Mouse (Mus musculus): ENCODE data around the gene Sult1d1.
"Not testable (repeated sequence)": the region's sequence is repeated elsewhere in the genome, so short reads cannot be mapped to it uniquely, and the experiment has no call there.

The Sult1d1 gene

DNA sequence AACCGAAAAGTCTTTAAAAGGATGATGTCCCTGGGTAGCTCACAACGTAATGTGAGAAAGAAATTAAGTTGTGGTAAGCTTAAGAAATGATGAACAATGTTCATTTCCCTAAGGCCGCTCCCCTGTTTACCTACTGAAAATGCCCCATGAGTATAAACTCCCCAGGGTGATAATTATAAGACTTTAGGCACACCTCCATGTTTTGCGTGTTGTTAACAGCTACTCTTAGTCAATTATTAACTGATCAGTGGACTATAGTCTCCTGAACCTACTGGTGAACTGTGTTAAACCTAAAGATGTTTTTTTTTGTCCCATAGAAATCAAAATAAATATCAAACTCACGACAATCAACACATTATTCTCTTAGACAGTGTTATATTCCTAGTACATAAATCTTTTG lies at the start of gene Sult1d1:
TSS of gene Sult1d1 (minus strand) at position 183 of the 400 bp plus-strand sequence.
- no peak for DNase-seq (ENCODE audit: low read depth, low spot score)

GRCm38 (mm10) chr5:87615128-87615390 lies 46.2 kb upstream of the Sult1d1 start:
- no peak for DNase-seq (ENCODE audit: low read depth, low spot score)

GRCm38 (mm10) chr5:87614364-87615127 lies 45.7 kb upstream of the Sult1d1 start:
- DNase-seq (ENCODE audit: low read depth, low spot score), result no peak

DNA sequence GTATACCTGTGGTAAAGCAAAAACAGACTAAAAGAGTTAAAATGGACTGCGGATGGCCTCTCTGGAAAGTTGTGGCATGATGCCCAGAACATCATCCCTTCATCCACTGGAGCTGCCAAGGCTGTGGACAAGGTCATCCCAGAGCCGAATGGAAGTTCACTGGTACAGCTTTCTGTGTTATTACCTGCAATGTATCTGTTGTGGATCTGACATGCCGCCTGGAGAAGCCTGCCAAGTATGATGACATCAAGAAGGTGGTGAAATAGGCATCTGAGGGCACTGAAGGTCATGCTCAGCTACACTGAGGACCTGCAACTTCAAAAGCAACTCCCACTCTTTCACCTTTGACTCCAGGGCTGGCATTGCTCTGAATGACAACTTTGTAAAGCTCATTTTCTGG lies 32.2 kb upstream of the Sult1d1 start:
- DNase-seq (ENCODE audit: low read depth, low spot score), result no peak

DNA sequence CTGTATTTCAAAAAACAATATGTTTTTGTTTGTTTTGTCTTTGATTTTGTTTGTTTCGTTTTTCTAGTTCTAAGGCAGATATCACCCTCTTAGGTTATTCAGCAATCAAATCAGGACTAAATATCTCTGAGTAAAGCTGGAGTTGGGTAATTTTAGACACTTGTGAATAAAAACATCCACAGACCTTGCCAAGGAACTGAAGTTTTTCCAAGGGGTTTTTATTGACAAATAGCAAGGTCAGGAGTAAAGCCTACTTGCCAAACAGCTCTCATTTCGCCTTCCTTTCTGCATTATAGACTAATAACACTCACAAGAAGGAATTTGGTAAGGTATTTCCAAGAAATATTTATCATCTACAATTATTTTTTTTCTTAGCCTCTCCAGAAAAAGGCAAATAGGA lies 29.1 kb upstream of the Sult1d1 start:
- no peak for DNase-seq (ENCODE audit: low read depth, low spot score)

GRCm38 (mm10) chr5:87591494-87591893 lies 22.7 kb upstream of the Sult1d1 start, which contains the start of gene Sult1e1:
Gene Sult1e1 (minus strand): TSS chr5:87591594.
- DNase-seq (ENCODE audit: low read depth, low spot score), result no peak

GRCm38 (mm10) chr5:87589916-87590315 lies 21.1 kb upstream of the Sult1d1 start:
- DNase-seq (ENCODE audit: low read depth, low spot score), result no peak

DNA sequence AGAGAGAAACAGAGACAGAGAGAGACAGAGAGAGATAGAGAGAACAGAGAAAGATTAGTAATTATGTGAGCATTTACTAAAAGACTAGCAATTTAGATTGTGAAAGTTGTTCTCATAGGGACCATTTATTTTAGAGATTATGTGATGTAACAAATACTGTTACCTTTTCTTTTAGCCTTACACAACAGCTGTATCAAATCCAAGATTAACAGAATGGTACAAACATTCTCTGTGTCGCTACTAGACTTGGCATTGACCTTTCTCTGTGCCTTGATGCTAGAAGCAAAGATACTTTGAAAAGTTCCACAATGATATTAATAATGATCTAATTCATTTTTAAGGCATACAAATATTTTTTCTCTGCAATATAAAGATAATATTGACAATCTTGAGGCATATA lies 11.6 kb upstream of the Sult1d1 start:
- no peak for DNase-seq (ENCODE audit: low read depth, low spot score)

GRCm38 (mm10) chr5:87574174-87574573 lies 5.3 kb upstream of the Sult1d1 start:
- no peak for DNase-seq (ENCODE audit: low read depth, low spot score)

DNA sequence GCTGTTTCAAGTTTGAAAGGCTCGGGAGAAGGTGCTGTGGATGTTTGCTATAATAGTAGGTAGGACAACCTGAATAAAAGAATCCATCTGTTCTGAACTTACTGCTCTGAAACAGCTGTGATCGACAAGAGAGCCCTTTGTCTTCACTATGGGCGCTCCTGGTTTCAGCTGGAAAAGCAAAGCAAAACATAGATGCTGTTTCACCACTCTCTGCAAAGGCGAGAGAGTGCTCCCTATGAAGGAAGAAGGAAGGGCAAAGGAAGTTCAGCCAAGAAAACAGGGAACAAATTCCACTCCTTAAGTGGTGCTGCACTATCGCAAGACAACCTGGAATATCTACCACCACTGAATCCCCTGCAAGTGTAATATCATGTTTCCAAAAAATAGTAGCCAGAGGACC lies 4.7 kb upstream of the Sult1d1 start:
- no peak for DNase-seq (ENCODE audit: low read depth, low spot score)

DNA sequence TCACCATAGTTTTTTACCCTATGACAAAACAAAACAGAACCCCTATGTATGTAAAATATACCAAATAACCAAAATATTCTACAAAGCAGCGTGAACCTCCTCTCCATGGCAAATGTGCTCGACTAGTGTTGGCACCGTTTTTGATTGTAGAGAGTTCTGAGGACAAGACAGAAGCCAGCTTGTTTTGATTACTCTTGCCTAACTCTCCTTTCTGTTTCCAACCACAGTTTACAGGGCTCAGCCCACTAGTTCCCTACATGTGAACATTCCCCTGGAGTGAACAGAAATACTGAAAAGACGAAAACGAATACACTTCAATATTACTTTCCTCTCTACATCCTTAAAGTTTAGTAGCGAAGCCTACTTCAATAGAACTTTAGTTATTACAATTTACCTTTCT lies 4.0 kb upstream of the Sult1d1 start:
- DNase-seq (ENCODE audit: low read depth, low spot score), result no peak

DNA sequence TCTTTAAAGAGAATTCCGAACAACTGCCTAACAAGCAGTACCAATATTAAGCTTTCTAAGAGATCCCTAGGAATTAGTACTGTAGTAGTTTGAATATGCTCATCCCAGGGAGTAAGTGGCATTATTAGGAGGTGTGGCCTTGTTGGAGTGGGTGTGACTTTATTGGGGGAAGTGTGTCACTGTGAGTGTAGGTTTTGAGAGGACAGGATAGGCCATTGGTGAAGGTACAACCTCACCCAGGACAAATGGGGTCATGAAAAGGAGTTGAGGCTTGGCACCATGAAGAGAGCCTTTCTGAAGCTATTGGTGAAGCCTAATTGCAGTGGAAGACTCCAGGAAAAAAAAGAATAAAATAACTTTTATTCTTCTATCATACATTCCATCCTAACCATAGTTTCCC lies 1.5 kb downstream of the Sult1d1 start:
- no peak for DNase-seq (ENCODE audit: low read depth, low spot score)

DNA sequence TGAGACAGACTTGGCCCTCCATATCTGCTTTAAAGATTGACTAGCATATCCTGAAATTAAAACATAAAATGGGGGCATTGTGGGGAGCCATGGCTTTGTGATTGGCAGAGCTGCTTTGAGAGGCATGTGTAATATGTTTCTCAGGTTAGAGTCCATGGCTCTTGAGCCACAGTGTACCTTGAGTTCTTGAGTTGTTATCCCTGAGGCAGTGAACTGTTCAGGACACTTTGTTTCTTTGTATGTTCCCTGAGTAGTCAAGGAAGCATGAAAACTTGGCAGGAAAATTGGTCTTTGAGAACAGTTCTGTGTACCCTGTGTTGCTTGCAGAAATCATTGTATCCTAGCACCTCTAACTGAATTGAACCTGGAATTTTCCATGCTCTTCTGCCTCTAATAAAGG lies 5.9 kb downstream of the Sult1d1 start:
- no peak for DNase-seq (ENCODE audit: low read depth, low spot score)

DNA sequence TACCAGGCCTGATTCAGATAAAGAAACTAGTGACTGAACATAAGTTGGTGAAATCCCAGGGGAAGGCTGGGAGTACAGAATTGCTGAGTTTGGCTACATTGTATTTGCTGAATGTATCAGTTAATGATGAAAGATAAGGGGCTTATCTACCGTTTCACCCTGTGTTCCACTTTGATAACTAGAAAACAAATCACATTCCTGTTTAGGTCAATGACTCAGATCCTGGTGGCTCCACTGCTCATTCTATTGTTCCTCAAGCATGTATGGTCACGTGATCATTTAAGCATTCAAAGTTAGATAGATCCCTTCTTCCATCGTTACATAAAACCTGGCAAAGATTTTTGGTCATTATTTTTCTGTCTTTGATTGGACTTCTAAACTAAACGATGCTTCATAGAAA lies 6.3 kb downstream of the Sult1d1 start:
- no peak for DNase-seq (ENCODE audit: low read depth, low spot score)

- no peak for DNase-seq (ENCODE audit: low read depth, low spot score)
Observed at GRCm38 (mm10) chr5:87560145-87560544, 8.7 kb downstream of the Sult1d1 start.

DNA sequence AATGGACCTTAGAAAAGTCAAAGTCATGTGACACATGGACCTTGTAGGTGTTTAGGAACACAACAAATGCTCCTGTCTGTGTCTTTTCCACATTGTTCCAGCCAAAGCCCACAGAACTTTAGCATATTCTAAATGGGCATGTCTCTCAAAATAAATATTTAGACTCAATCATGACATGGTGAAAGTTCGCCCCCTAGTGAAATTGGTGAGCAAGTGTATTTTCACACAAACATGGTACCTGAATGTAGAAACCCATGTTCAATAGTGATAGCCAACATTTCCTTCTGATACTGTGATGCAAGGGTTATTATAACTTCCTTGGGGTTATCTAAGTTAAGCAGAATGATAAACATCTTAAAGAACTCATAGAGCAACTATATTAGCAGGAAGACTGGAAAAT lies 17.9 kb downstream of the Sult1d1 start:
- DNase-seq (ENCODE audit: low read depth, low spot score), result no peak

GRCm38 (mm10) chr5:87538111-87538510 lies 30.7 kb downstream of the Sult1d1 start, which contains the start of gene Sult1b1:
Gene Sult1b1 (minus strand): TSS chr5:87538195.
- no peak for DNase-seq (ENCODE audit: low read depth, low spot score)

DNA sequence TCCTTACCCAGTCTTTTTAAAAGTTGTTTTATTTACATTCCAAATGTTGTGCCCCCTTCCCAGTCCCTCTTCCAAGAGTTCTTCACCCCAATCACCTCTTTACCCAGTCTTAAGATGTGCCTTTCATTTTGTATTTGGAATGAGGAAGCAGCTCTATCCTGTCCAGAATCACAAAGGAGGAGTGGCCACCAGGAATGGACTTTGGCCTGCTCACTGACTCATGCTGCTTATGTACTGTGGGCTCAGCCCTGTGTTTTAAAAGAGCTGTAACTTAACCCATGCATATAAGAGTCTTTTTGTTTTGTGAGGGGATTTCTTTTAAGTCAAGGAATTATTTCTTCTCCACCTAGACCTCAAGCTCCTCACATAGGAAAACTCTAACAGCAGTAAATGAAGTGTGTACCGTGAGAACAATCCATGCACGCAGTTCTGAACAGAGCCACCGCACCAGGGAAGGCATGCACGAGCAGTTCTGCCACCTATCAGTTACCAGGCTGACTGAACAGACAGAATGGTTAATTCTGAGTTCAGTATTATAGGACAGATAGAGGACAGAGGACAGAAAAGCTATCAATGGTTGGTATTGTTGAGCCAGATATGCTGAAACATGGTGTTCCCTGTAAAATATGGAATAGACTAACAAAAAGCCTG lies 32.7 kb downstream of the Sult1d1 start:
- DNase-seq (ENCODE audit: low read depth, low spot score), result no peak

DNA sequence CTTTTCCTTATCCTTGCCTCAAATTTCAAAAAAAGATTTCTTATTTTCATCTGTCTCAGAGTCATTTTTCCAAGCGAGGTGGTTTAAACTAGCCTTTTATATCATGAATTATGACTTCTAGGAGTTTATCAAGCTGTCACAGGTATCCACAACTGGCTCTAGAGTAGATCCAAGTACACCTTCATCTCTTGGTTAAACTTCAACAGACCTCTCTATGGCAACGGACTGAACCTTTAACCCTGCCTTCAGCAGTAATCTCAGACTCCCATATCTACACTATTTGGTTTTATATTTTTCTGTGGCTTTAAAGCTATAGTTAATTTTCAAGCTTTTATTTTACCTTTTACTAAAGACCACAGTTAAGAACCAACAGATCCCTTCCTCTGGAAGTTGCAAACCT lies 36.5 kb downstream of the Sult1d1 start:
- DNase-seq (ENCODE audit: low read depth, low spot score), result no peak

- DNase-seq (ENCODE audit: low read depth, low spot score), result not testable (repeated sequence)
Observed at GRCm38 (mm10) chr5:87523561-87523960, 45.3 kb downstream of the Sult1d1 start.

DNA sequence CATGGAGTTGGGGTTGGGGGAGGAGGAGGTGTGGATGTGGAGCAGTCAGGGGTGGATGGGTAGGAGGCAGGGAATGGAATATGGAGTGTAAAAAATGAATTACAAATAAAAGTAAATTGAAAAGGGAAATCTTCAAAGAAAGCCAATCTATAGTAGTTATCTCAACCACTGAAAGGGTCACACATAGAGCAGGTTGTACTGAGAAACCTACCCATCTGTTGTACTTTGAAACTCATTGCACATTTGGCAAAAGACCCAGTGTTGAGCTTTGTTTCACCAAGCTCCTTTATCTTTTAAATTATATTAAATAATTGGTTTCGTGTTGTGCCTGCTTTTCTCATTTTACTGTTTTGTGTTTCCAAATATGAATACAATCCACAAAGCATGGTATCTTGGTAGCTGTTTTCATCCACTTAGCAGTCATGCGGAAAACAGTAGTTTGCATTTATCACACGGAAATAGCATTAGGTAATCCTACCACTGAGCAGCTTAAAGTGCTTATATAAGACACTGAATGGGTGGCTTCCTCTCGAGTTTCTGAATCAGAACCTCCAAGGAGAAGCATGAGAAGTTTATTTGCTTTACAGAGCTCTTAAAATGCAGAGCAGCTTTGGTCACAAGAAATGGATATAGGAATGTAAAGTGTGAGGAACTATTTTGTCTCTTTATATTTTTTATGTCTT lies 62.9 kb downstream of the Sult1d1 start:
- DNase-seq (ENCODE audit: low read depth, low spot score), result no peak

All from brain, embryonic 18.5 days (tissue).